Mouse (Mus musculus) kidney, adult 18-20 months (tissue): ENCODE results near the gene Hpca.
A peak's percentile ranks its signal among the peaks of the same experiment; 100 is the strongest.

ENCODE experiments used
- DNase-seq: peaks from one replicate; pipeline ENCODE4 v3.0.0; 2021

Hpca gene

GRCm38 (mm10) chr4:129121569-129122086 lies at the start of gene Hpca:
Gene Hpca (minus strand): TSS chr4:129122036.
- DNase-seq = no peak

GRCm38 (mm10) chr4:129161581-129162255 lies 39.9 kb upstream of the Hpca start:
- no peak for DNase-seq

GRCm38 (mm10) chr4:129161076-129161475 lies 39.2 kb upstream of the Hpca start:
- DNase-seq = no peak

- DNase-seq = no peak
Measured at GRCm38 (mm10) chr4:129158549-129158948, 36.7 kb upstream of the Hpca start.

- no peak for DNase-seq
Measured at GRCm38 (mm10) chr4:129157541-129157940, 35.7 kb upstream of the Hpca start.

- DNase-seq = peak; percentile 28
Measured at GRCm38 (mm10) chr4:129151276-129151811, 29.5 kb upstream of the Hpca start.

- DNase-seq = no peak
Measured at GRCm38 (mm10) chr4:129149321-129149720, 27.5 kb upstream of the Hpca start.

GRCm38 (mm10) chr4:129147552-129148103 lies 25.8 kb upstream of the Hpca start:
- no peak for DNase-seq

GRCm38 (mm10) chr4:129146392-129146791 lies 24.6 kb upstream of the Hpca start:
- no peak for DNase-seq

GRCm38 (mm10) chr4:129145943-129146342 lies 24.1 kb upstream of the Hpca start:
- no peak for DNase-seq

GRCm38 (mm10) chr4:129145411-129145810 lies 23.6 kb upstream of the Hpca start:
- no peak for DNase-seq

GRCm38 (mm10) chr4:129144401-129145367 lies 22.8 kb upstream of the Hpca start:
- DNase-seq = no peak

- no peak for DNase-seq
Measured at GRCm38 (mm10) chr4:129143509-129143908, 21.7 kb upstream of the Hpca start.

GRCm38 (mm10) chr4:129142439-129143045 lies 20.7 kb upstream of the Hpca start:
- DNase-seq = no peak

- no peak for DNase-seq
Measured at GRCm38 (mm10) chr4:129141560-129142438, 20.0 kb upstream of the Hpca start.

- DNase-seq = no peak
Measured at GRCm38 (mm10) chr4:129140808-129141207, 19.0 kb upstream of the Hpca start.

GRCm38 (mm10) chr4:129139642-129140041 lies 17.8 kb upstream of the Hpca start:
- no peak for DNase-seq

GRCm38 (mm10) chr4:129137392-129138321 lies 15.8 kb upstream of the Hpca start:
- no peak for DNase-seq

GRCm38 (mm10) chr4:129136579-129137391 lies 14.9 kb upstream of the Hpca start, which contains the start of gene Fndc5:
Gene Fndc5 (plus strand): TSS chr4:129136999.
- no peak for DNase-seq
